Mouse (Mus musculus) liver, adult 2 months (tissue): ENCODE data around the gene Klhdc9. TPM values are rescaled to one million over a fixed set of nuclear protein-coding genes. Genes with fewer than 3 reads are reported as not detected.

Source experiments
- DNase-seq: peaks from one replicate; pipeline ENCODE4 v3.0.0-alpha.2; 2011; ENCODE audit warnings: low read depth, low spot score; ENCODE audit errors: extremely low read depth
- H3K27ac ChIP-seq: fragments of 200-500 bp; replicated peaks from 2 replicates; pipeline ENCODE4 v1.5.1; 2012; ENCODE audit warnings: low read depth, mild to moderate bottlenecking, control low read depth, inconsistent platforms, low read length; ENCODE audit not compliant: insufficient read depth
- H3K27me3 ChIP-seq: fragments of 200-500 bp; 2 replicates; pipeline ENCODE4 v1.6.1; 2012; ENCODE audit warnings: mild to moderate bottlenecking, moderate library complexity, low read length, inconsistent platforms; ENCODE audit not compliant: control insufficient read depth, insufficient read depth
- H3K36me3 ChIP-seq: fragments of 200-500 bp; 2 replicates; pipeline ENCODE4 v1.6.1; 2012; ENCODE audit warnings: low read length, inconsistent platforms; ENCODE audit not compliant: control insufficient read depth, insufficient read depth
- H3K4me1 ChIP-seq: fragments of 200-500 bp; 2 replicates; pipeline ENCODE4 v1.6.1; 2011; ENCODE audit warnings: low read length; ENCODE audit not compliant: control insufficient read depth, insufficient read depth
- H3K4me3 ChIP-seq: fragments of 200-500 bp; 2 replicates; pipeline ENCODE4 v1.5.1; 2011; ENCODE audit warnings: low read depth, mild to moderate bottlenecking, control low read depth, low read length, moderate library complexity; ENCODE audit not compliant: insufficient read depth
- H3K79me2 ChIP-seq: fragments of 200-500 bp; 2 replicates; pipeline ENCODE4 v1.6.1; 2012; ENCODE audit warnings: inconsistent platforms, mild to moderate bottlenecking, low read length, moderate library complexity; ENCODE audit not compliant: control insufficient read depth, insufficient read depth
- H3K9ac ChIP-seq: fragments of 200-500 bp; 2 replicates; pipeline ENCODE4 v1.6.1; 2012; ENCODE audit warnings: low read depth, mild to moderate bottlenecking, control low read depth, inconsistent platforms, low read length
- CTCF ChIP-seq: fragments of 200-500 bp; IDR thresholded peaks from 2 replicates; pipeline ENCODE4 v1.5.1; 2011; ENCODE audit warnings: low read depth, low read length, control low read depth
- POLR2A ChIP-seq: fragments of 200-500 bp; IDR thresholded peaks from 2 replicates; pipeline ENCODE4 v1.6.1; 2011; ENCODE audit warnings: low read length, control low read depth; ENCODE audit not compliant: insufficient read depth; ENCODE audit errors: extremely low read depth
- WGBS: fragments of 180-500 bp; shearing (Covaris S2); methylation state at CpG from one replicate; pipeline ENCODE4 v1.1.7; 2018; 5-methylcytosine and 5-hydroxymethylcytosine counted together
- polyA plus RNA-seq: library from polyadenylated mRNA; depleted of rRNA; stranded (reverse); fragments of >200 nt; gene quantifications from 2 replicates; pipeline ENCODE4 v1.2.3, GENCODE M21; 2012
- total RNA-seq: library from RNA; depleted of rRNA; stranded (reverse); fragments of >200 nt; gene quantifications from 2 replicates; pipeline ENCODE4 v1.2.3, GENCODE M21; 2014

Klhdc9 gene
- total and polyA plus RNA-seq, 2 experiments, result 0.05 TPM; not detected in 1

DNA sequence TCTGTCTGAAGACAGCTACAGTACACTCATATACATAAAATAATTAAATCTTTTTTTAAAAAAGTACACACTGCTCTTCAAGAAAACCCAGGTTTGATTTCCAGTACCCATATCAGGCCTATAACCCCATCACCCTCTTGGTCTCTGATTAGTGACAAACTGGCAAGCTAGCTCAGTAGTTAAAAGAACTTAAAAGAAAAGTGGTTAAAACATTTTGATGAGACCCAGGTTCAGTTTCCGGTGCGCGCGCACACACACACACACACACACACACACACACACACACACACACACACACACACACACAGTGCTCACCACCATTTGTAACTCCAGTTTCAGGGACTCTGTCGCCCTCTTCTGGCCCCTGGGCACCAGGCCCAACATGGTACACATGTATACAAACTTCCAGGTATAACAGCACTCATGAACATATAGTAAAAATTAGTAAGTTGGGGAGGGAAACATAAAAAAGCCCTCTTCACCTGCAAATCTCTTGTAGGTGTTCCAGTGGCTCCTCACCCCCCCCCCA, 4.7 kb downstream of the Klhdc9 start:
- H3K4me1 ChIP-seq, result peaks cover 4% of the 10 kb centered on the region; the same call in 1 of the 2 replicates
- 81% methylated on average over 5 of the region's 5 CpGs for WGBS
- peaks cover 17% of the 10 kb centered on the region; the same call in 1 of the 2 replicates for H3K36me3 ChIP-seq
- TF ChIP-seq CTCF, result peak; percentile 76
- TF ChIP-seq POLR2A, result no peak
- no peak overlapping the region for H3K27ac ChIP-seq
- no peak overlapping the region for H3K9ac ChIP-seq
- H3K4me3 ChIP-seq, result no peak overlapping the region
- no peaks in the 10 kb centered on the region for H3K27me3 ChIP-seq
- H3K79me2 ChIP-seq, result peaks cover 11% of the 10 kb centered on the region; the same call in 1 of the 2 replicates
- DNase-seq, result no peak

DNA sequence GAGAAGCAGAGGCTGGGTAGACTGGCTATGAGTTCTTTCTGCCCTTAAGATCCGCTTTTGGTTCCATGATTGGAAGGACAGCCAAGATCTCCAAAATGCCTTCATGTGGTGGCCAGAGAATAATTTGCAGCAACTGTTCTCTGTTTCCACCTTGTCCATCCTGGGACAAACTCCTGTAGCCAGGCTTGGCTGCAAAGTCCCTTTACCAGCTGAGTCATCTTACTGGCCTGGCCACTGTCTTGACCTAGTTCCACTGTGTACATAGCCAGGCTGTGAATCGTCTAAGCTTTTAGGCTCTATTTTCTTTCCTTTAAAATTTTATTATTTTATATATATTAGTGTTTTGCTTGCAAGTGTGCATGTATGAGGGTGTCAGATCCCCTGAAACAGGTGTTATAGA, 11.4 kb downstream of the Klhdc9 start:
- no peaks in the 10 kb centered on the region for H3K27me3 ChIP-seq
- H3K9ac ChIP-seq, result no peak overlapping the region
- H3K27ac ChIP-seq, result no peak overlapping the region
- no peak overlapping the region for H3K4me3 ChIP-seq
- peaks cover 17% of the 10 kb centered on the region for H3K4me1 ChIP-seq
- no peaks in the 10 kb centered on the region; the same call in 1 of the 2 replicates for H3K36me3 ChIP-seq
- 62% methylated on average over 2 of the region's 2 CpGs for WGBS
- H3K79me2 ChIP-seq, result peaks cover 40% of the 10 kb centered on the region; the same call in 1 of the 2 replicates
- TF ChIP-seq CTCF (no peak), POLR2A (no peak)
- DNase-seq, result no peak

DNA sequence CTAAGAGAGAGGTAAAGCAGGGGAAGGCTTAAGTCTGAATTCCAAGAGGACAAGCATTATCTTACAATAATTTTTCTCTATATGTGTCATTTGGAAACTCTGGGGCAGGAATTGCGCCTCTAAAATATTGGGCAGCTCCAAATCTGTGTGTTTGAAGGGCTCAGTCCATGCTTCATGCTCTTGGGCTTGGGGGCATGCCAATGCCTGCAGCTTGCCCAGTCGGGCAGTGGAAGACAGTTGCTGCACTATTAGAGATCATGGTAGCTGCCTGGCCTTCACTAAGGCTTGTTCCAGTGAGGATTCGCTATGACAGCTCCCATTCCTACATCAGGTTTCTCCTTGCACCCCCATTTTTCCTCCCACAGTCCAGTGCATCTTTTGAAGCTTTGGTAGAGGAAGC, 11.9 kb downstream of the Klhdc9 start:
- WGBS, result 47% methylated on average over 3 of the region's 3 CpGs

DNA sequence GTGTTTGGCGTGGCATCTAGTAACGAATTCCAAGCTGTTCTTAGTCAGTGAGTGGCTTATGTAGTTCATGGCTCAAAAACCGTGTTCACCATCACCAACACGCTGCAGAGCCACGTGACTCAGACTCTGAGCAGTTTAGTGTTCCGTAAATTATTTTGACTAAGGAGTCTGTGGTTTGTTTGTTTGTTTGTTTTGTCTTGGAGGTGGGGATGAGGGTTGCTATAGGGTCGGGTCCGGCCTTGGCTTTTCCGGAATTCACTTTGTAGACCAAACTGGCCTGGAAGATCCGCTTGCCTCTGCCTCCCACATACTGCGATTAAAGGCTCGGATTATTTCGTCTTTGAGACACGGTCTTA, 14.5 kb downstream of the Klhdc9 start:
- Histone ChIP-seq H3K36me3 (peaks cover 9% of the 10 kb centered on the region; the same call in 1 of the 2 replicates), H3K4me3 (peak overlapping the region; percentile 89), H3K27me3 (no peaks in the 10 kb centered on the region), H3K27ac (peak overlapping the region; percentile 67), H3K79me2 (peaks cover 30% of the 10 kb centered on the region; the same call in 1 of the 2 replicates), H3K4me1 (peaks cover 33% of the 10 kb centered on the region), H3K9ac (peak overlapping the region; percentile 91)
- no peak for TF ChIP-seq CTCF
- no peak for TF ChIP-seq POLR2A
- DNase-seq, result no peak
- WGBS, result under 1% methylated on average over 14 of the region's 14 CpGs

More for the DNA sequence above, 11.9 kb downstream of the Klhdc9 start:
- Histone ChIP-seq H3K79me2 (peaks cover 39% of the 10 kb centered on the region; the same call in 1 of the 2 replicates), H3K4me1 (peaks cover 20% of the 10 kb centered on the region), H3K4me3 (no peak overlapping the region), H3K27me3 (no peaks in the 10 kb centered on the region), H3K36me3 (no peaks in the 10 kb centered on the region), H3K27ac (no peak overlapping the region), H3K9ac (no peak overlapping the region)
- peak; percentile 50 for DNase-seq
- TF ChIP-seq CTCF (no peak), POLR2A (no peak)

DNA sequence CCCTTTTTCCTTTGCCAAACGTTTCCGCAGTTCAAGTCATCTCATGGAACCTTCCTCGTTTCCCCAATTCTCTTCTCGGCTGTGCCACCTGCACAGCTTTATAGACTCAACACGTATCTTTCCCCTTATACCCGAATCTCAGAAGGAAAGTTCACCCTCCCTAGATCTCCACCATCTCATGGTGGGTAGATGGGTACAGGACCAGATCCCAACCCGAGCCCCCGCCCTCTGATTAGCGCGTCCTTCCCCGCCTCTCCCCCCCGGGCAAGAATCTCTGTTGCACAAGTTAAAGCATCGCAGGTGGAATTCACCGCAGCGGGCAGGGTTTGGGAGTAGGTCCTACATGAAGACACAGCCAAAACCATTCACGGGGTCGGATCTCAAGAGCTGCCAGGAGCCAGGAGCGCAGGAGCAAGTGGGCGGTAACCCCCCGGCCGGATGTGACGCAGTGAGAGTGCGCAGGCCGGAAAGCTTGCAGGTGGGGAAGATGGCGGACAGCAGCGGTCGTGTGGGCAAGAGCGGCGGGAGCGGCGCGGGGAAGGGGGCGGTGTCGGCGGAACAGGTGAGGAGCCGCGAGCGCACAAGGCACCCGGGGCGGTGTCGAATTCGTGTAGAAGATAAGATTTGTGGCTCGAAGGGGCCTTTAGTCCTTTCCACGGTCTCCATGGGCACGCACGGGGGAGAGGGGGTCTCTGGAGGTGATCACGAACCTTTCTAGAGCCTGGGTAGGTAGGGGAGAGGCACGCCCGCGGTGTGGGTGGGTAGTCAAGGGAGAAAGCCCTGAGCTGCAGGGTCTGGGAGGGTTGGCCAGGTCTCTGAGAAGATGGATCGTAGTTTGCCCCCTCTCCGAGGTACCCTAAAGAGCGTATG, 15.1 kb downstream of the Klhdc9 start, which contains the start of the genes Nit1 and Pfdn2:
TSS of gene Nit1 (minus strand) at position 422 of the 870 bp plus-strand sequence.
TSS of gene Pfdn2 (plus strand) at position 446 of the 870 bp plus-strand sequence.
- peak within 1 kb of the TSS; percentile 89 for H3K4me3 ChIP-seq
- H3K36me3 ChIP-seq, result peaks cover 15% of the 10 kb centered on the region; the same call in 1 of the 2 replicates
- H3K4me1 ChIP-seq, result peaks cover 31% of the 10 kb centered on the region
- H3K27ac ChIP-seq, result peak within 1 kb of the TSS; percentile 88
- H3K79me2 ChIP-seq, result peaks cover 27% of the 10 kb centered on the region; the same call in 1 of the 2 replicates
- no peaks in the 10 kb centered on the region for H3K27me3 ChIP-seq
- TF ChIP-seq POLR2A (peak; percentile 87), CTCF (no peak)
- WGBS, result under 1% methylated on average over 53 of the region's 53 CpGs
- H3K9ac ChIP-seq, result peak within 1 kb of the TSS; percentile 91
- DNase-seq, result peak; percentile 83
